Mouse (Mus musculus) erythroblast, embryonic 14.5 days (primary cell): ENCODE data around the gene Uhrf1bp1.

Experiments
- GATA1 ChIP-seq: IDR thresholded peaks from 2 replicates; pipeline ENCODE4 v1.6.1; 2012; ENCODE audit warnings: low read length, inconsistent platforms, mixed read lengths
- TAL1 ChIP-seq: IDR thresholded peaks from 3 replicates; pipeline ENCODE4 v1.6.1; 2012; ENCODE audit warnings: low read length, inconsistent platforms, mixed read lengths

- TF ChIP-seq GATA1: no peak
- TF ChIP-seq TAL1: no peak
Measured at GRCm38 (mm10) chr17:27814606-27815005, 41.6 kb upstream of the Uhrf1bp1 start.
